Mouse (Mus musculus): Measurements from ENCODE around the gene Notch2. TPM values are rescaled to one million over a fixed set of nuclear protein-coding genes. Genes with fewer than 3 reads are reported as not detected.

Gene Notch2
- polyA plus RNA-seq, 1 experiment from 2014 or later: 18.6 TPM

- Histone ChIP-seq H3K4me1 (peaks cover 42% of the 10 kb centered on the region), H3K36me3 (ENCODE audit: poor library complexity, severe bottlenecking) (peaks cover 31% of the 10 kb centered on the region), H3K4me2 (no peak overlapping the region), H3K27me3 (no peaks in the 10 kb centered on the region), H3K27ac (no peak overlapping the region), H3K4me3 (no peak overlapping the region), H3K9me3 (replicated peaks) (no peaks in the 10 kb centered on the region), H3K9ac (no peak overlapping the region)
- no peak for ATAC-seq
- WGBS: 75% methylated on average over 7 of the region's 7 CpGs
These were observed 55.8 kb downstream of the Notch2 start for GRCm38 (mm10) chr3:98069161-98069560.

GRCm38 (mm10) chr3:98069856-98070255, 56.5 kb downstream of the Notch2 start:
- H3K4me2 ChIP-seq: no peak overlapping the region
- H3K9me3 ChIP-seq (replicated peaks): no peaks in the 10 kb centered on the region
- H3K4me1 ChIP-seq: peaks cover 35% of the 10 kb centered on the region
- no peak overlapping the region for H3K9ac ChIP-seq
- 82% methylated on average over 3 of the region's 3 CpGs for WGBS
- ATAC-seq: no peak
- H3K27me3 ChIP-seq: no peaks in the 10 kb centered on the region
- H3K27ac ChIP-seq: no peak overlapping the region
- H3K4me3 ChIP-seq: no peak overlapping the region
- peaks cover 31% of the 10 kb centered on the region for H3K36me3 ChIP-seq (ENCODE audit: poor library complexity, severe bottlenecking)

DNA sequence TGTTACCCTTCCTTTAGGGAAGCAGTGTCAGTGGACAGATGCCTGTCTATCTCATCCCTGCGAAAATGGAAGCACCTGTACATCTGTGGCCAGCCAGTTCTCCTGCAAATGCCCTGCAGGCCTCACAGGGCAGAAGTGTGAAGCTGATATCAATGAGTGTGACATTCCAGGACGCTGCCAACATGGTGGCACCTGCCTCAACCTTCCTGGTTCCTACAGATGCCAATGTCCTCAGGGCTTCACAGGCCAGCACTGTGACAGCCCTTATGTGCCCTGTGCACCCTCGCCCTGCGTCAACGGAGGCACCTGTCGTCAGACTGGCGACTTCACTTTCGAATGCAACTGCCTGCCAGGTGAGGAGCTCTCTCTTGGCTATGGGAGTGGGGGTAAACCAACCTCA, 59.2 kb downstream of the Notch2 start:
- no peaks in the 10 kb centered on the region for H3K9me3 ChIP-seq (replicated peaks)
- no peak for ATAC-seq
- peaks cover 13% of the 10 kb centered on the region for H3K4me1 ChIP-seq
- H3K27me3 ChIP-seq: no peaks in the 10 kb centered on the region
- WGBS: 92% methylated on average over 8 of the region's 8 CpGs
- no peak overlapping the region for H3K4me2 ChIP-seq
- H3K27ac ChIP-seq: no peak overlapping the region
- no peak overlapping the region for H3K4me3 ChIP-seq
- H3K36me3 ChIP-seq (ENCODE audit: poor library complexity, severe bottlenecking): peaks cover 41% of the 10 kb centered on the region
- H3K9ac ChIP-seq: no peak overlapping the region

DNA sequence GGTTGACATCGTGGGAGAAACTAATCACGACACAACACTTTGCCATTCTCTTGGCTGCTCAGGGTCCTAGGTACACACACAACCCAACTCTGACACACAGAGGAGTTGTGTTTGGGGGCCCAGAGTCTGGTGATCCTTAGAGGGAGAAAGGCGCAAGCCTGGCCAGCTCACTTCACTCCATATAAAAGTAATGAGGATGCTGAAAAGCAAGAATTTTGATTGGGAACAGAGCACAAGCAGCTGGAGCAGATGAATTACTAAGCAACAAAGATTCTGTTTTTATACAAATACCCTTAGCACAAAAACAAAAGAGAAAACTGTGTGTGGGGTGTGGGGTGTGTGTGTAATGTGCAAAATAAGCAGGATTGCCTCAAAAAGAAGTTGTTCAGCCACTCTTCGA, 60.2 kb downstream of the Notch2 start:
- no peak overlapping the region for H3K27ac ChIP-seq
- no peak overlapping the region for H3K9ac ChIP-seq
- H3K4me1 ChIP-seq: peaks cover 6% of the 10 kb centered on the region; the same call in 1 of the 2 replicates
- no peaks in the 10 kb centered on the region for H3K9me3 ChIP-seq (replicated peaks)
- ATAC-seq: no peak
- H3K36me3 ChIP-seq (ENCODE audit: poor library complexity, severe bottlenecking): peaks cover 49% of the 10 kb centered on the region
- no peak overlapping the region for H3K4me2 ChIP-seq
- WGBS: 75% methylated on average over 4 of the region's 4 CpGs
- H3K4me3 ChIP-seq: no peak overlapping the region
- H3K27me3 ChIP-seq: no peaks in the 10 kb centered on the region

DNA sequence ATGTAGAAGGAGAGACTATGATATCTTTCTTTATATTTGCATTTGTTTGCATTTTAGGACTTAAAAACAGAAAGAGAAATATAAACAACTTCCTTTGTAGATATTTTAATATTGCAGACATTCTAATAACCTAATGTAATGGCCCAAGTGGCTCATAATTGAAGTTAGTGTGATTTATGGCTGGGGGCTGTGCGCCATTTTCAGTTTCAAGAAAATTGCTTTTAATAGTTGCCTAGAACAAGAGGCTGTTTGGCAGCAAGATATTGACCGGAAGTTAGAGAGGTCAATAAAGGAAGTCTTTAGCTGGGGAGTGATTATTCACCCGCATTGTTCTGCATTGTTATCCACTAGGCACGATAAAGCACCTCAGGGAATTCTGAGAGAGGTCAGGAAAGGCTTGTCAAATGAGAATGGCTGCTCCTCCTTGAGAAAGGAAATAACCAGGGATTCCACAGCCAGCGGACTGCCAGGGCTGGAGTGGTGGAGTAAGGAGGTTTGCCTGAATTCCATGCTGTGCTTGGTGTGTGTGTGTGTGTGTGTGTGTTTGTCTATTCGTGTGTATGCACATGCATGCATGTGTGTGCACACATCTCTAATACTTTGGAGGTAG, 61.4 kb downstream of the Notch2 start:
- Histone ChIP-seq H3K4me2 (no peak overlapping the region), H3K9ac (no peak overlapping the region), H3K4me3 (no peak overlapping the region), H3K27ac (no peak overlapping the region), H3K27me3 (no peaks in the 10 kb centered on the region), H3K4me1 (no peaks in the 10 kb centered on the region), H3K9me3 (replicated peaks) (no peaks in the 10 kb centered on the region), H3K36me3 (ENCODE audit: poor library complexity, severe bottlenecking) (peaks cover 50% of the 10 kb centered on the region)
- no peak for ATAC-seq
- 68% methylated on average over 6 of the region's 6 CpGs for WGBS

- Histone ChIP-seq H3K27me3 (no peaks in the 10 kb centered on the region), H3K4me1 (no peaks in the 10 kb centered on the region), H3K9ac (no peak overlapping the region), H3K4me3 (no peak overlapping the region), H3K27ac (no peak overlapping the region), H3K36me3 (ENCODE audit: poor library complexity, severe bottlenecking) (peaks cover 43% of the 10 kb centered on the region), H3K9me3 (replicated peaks) (no peaks in the 10 kb centered on the region), H3K4me2 (no peak overlapping the region)
- no peak for ATAC-seq
- 85% methylated on average over 5 of the region's 5 CpGs for WGBS
These were observed 64.5 kb downstream of the Notch2 start for GRCm38 (mm10) chr3:98077866-98078265.

GRCm38 (mm10) chr3:98078816-98079215, 65.5 kb downstream of the Notch2 start:
- Histone ChIP-seq H3K9ac (no peak overlapping the region), H3K4me3 (no peak overlapping the region), H3K27me3 (no peaks in the 10 kb centered on the region), H3K36me3 (ENCODE audit: poor library complexity, severe bottlenecking) (peaks cover 43% of the 10 kb centered on the region), H3K4me1 (no peaks in the 10 kb centered on the region), H3K9me3 (replicated peaks) (no peaks in the 10 kb centered on the region), H3K27ac (no peak overlapping the region), H3K4me2 (no peak overlapping the region)
- WGBS: 70% methylated on average over 1 of the region's 1 CpGs
- ATAC-seq: no peak

DNA sequence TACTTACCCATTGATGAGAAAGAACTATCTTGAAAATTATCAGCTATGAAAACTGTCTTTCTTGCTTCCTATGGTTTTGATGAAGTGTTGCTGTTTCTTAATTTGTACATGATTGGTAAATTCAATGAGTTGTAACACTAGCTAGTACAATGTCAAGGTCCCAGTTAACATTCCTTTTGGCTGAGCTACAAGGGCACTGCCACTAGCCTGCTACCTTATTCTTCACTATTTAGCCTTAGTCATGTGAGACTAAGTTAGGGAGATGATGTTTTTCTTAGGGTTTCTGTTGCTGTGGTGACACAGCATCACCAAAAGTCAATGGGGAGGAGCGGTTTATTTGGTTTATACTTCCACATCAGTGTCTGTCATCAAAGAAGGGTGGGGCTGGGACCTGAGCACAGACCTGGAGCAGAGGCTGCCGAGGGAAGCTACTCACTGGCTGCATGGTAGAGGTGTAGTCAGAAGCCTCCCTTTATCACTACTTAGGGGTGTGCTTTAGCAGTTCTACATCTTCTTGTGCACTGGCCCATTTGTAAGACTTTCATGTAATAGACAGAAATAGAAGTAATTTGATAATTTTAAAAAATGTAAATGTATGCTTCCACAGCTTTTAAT, 66.4 kb downstream of the Notch2 start:
- no peak for ATAC-seq
- no peaks in the 10 kb centered on the region for H3K4me1 ChIP-seq
- 86% methylated on average over 2 of the region's 2 CpGs for WGBS

DNA sequence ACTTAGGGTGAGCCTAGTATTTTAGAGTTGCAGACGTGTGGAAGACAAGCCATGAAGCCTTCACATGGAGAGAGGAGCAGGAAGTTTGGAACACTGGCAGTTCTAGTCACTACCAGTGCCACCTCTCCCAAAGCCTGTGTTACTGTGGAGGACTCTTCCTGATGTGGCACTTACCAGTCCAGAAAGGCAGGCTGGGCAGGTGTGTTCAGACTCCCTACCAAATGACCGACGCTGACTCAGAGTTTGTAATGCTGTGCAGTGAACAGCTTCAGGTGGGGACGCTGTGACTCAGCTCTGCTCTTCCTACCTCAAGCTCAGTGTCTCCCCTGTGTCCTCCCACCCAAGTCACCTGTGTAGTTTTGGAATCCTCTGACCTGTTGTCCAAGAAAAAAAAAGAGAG, 67.3 kb downstream of the Notch2 start:
- no peak for ATAC-seq
- Histone ChIP-seq H3K27me3 (no peaks in the 10 kb centered on the region), H3K27ac (no peak overlapping the region), H3K4me2 (no peak overlapping the region), H3K4me3 (no peak overlapping the region), H3K36me3 (ENCODE audit: poor library complexity, severe bottlenecking) (peaks cover 37% of the 10 kb centered on the region), H3K4me1 (peaks cover 5% of the 10 kb centered on the region), H3K9ac (no peak overlapping the region), H3K9me3 (replicated peaks) (no peaks in the 10 kb centered on the region)
- WGBS: 94% methylated on average over 4 of the region's 4 CpGs

More for the DNA sequence above, 66.4 kb downstream of the Notch2 start:
- H3K4me3 ChIP-seq: no peak overlapping the region
- no peaks in the 10 kb centered on the region for H3K27me3 ChIP-seq
- no peak overlapping the region for H3K9ac ChIP-seq
- no peak overlapping the region for H3K4me2 ChIP-seq
- peaks cover 40% of the 10 kb centered on the region for H3K36me3 ChIP-seq (ENCODE audit: poor library complexity, severe bottlenecking)
- no peaks in the 10 kb centered on the region for H3K9me3 ChIP-seq (replicated peaks)
- H3K27ac ChIP-seq: no peak overlapping the region

GRCm38 (mm10) chr3:98082188-98082587, 68.9 kb downstream of the Notch2 start:
- Histone ChIP-seq H3K9ac (no peak overlapping the region), H3K36me3 (ENCODE audit: poor library complexity, severe bottlenecking) (peaks cover 41% of the 10 kb centered on the region), H3K9me3 (replicated peaks) (no peaks in the 10 kb centered on the region), H3K4me3 (no peak overlapping the region), H3K4me2 (no peak overlapping the region), H3K27ac (no peak overlapping the region), H3K4me1 (peaks cover 10% of the 10 kb centered on the region), H3K27me3 (no peaks in the 10 kb centered on the region)
- WGBS: 85% methylated on average over 3 of the region's 3 CpGs
- no peak for ATAC-seq

- Histone ChIP-seq H3K27me3 (no peaks in the 10 kb centered on the region), H3K4me3 (no peak overlapping the region), H3K27ac (no peak overlapping the region), H3K9ac (no peak overlapping the region), H3K9me3 (replicated peaks) (no peaks in the 10 kb centered on the region), H3K36me3 (ENCODE audit: poor library complexity, severe bottlenecking) (peaks cover 41% of the 10 kb centered on the region), H3K4me2 (no peak overlapping the region), H3K4me1 (peaks cover 10% of the 10 kb centered on the region)
- WGBS: 88% methylated on average over 3 of the region's 3 CpGs
- no peak for ATAC-seq
These were observed 69.6 kb downstream of the Notch2 start for GRCm38 (mm10) chr3:98082972-98083371.

DNA sequence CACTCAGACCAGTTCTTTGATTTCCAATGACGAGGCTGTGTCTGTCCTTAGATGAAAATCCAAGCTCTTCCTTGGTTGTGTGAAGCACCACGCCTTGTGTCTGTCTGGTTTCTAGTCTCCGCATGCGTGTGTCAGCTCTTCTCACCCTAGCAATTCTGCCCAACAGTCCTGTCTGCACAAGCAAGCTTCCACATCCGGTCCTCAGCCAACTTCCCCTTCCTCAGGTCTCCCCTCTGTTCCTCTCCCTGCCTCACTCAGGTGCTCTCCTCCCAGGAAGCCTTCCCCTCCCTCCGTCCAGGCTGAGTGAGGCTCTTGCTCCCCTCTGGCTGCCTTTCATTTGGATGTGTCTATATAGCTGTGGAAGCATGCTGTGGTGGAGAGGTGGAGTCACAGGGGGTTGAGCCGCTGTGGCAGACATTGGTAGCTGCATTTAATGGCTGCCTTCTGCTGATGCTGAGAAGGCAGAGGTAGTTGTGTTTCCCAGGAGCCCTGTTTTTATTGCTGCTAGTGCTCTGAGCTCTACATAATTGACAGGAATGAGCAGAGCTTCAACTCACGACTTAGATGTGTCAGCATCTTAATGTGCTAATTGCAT, 70.8 kb downstream of the Notch2 start:
- H3K4me3 ChIP-seq: no peak overlapping the region
- H3K4me2 ChIP-seq: no peak overlapping the region
- H3K4me1 ChIP-seq: peaks cover 10% of the 10 kb centered on the region
- no peaks in the 10 kb centered on the region for H3K27me3 ChIP-seq
- ATAC-seq: no peak
- H3K36me3 ChIP-seq (ENCODE audit: poor library complexity, severe bottlenecking): peaks cover 39% of the 10 kb centered on the region
- 74% methylated on average over 8 of the region's 8 CpGs for WGBS
- H3K27ac ChIP-seq: no peak overlapping the region
- no peak overlapping the region for H3K9ac ChIP-seq
- no peaks in the 10 kb centered on the region for H3K9me3 ChIP-seq (replicated peaks)
